Mouse (Mus musculus): Measurements from ENCODE around the gene Rab3a. TPM values are rescaled to one million over a fixed set of nuclear protein-coding genes. Genes with fewer than 3 reads are reported as not detected.

The Rab3a gene
- polyA plus RNA-seq (2015; fragmentation: Nextera tagmentation; extraction: Ambion mirVana): 9.9 and 10.0 TPM in 2 replicates

GRCm38 (mm10) chr8:70754043-70754870 is at the start of gene Rab3a:
Rab3a (plus strand) TSS chr8:70754679.

GRCm38 (mm10) chr8:70718297-70718696 is 36.2 kb upstream of the Rab3a start, which contains the start of gene Gm3336:
Gm3336 (plus strand) TSS chr8:70718543.

GRCm38 (mm10) chr8:70723486-70724210 is 30.8 kb upstream of the Rab3a start, which contains the start of gene Pde4c:
Pde4c (plus strand) TSS chr8:70723720.

GRCm38 (mm10) chr8:70760775-70761406 is 6.4 kb downstream of the Rab3a start, which contains the start of gene Mpv17l2:
Mpv17l2 (minus strand) TSS chr8:70760946.

GRCm38 (mm10) chr8:70776496-70777444 is 22.3 kb downstream of the Rab3a start, which contains the start of gene Pik3r2:
Pik3r2 (minus strand) TSS chr8:70776713.

GRCm38 (mm10) chr8:70804481-70805206 is 50.2 kb downstream of the Rab3a start, which contains the start of gene Mast3:
Mast3 (minus strand) TSS chr8:70805054.

GRCm38 (mm10) chr8:70808239-70808638 is 53.8 kb downstream of the Rab3a start, which contains the start of gene Il12rb1:
Il12rb1 (plus strand) TSS chr8:70808449.

Small RNAs within 50 kb of the gene (microRNA-seq; reads per million reads assigned to microRNA genes)
- not detected for gene Mir7240

Other genes starting within 250 kb of the Rab3a start
- gene Rex1bd, start 247.9 kb upstream of the Rab3a start, polyA plus RNA-seq (2015; fragmentation: Nextera tagmentation; extraction: Ambion mirVana): 113 and 116 TPM in 2 replicates
- 768 and 841 TPM in 2 replicates for gene Uba52, start 243.9 kb upstream of the Rab3a start, polyA plus RNA-seq (2015; fragmentation: Nextera tagmentation; extraction: Ambion mirVana)
- gene Fkbp8, start 227.0 kb upstream of the Rab3a start, polyA plus RNA-seq (2015; fragmentation: Nextera tagmentation; extraction: Ambion mirVana): 200 and 204 TPM in 2 replicates
- 53.9 and 54.6 TPM in 2 replicates for gene Kxd1, start 226.7 kb upstream of the Rab3a start, polyA plus RNA-seq (2015; fragmentation: Nextera tagmentation; extraction: Ambion mirVana)
- 11.7 and 12.5 TPM in 2 replicates for gene Ell, start 215.2 kb upstream of the Rab3a start, polyA plus RNA-seq (2015; fragmentation: Nextera tagmentation; extraction: Ambion mirVana)
- gene Isyna1, start 160.3 kb upstream of the Rab3a start, polyA plus RNA-seq (2015; fragmentation: Nextera tagmentation; extraction: Ambion mirVana): 25.1 and 27.7 TPM in 2 replicates
- 71.0 and 78.8 TPM in 2 replicates for gene Ssbp4, start 145.8 kb upstream of the Rab3a start, polyA plus RNA-seq (2015; fragmentation: Nextera tagmentation; extraction: Ambion mirVana)
- 4.4 and 6.6 TPM in 2 replicates for gene Lrrc25, start 138.5 kb upstream of the Rab3a start, polyA plus RNA-seq (2015; fragmentation: Nextera tagmentation; extraction: Ambion mirVana)
- gene Gdf15, start 122.2 kb upstream of the Rab3a start, polyA plus RNA-seq (2015; fragmentation: Nextera tagmentation; extraction: Ambion mirVana): 0.79 and 2.8 TPM in 2 replicates
- 19.2 and 24.1 TPM in 2 replicates for gene Pgpep1, start 94.3 kb upstream of the Rab3a start, polyA plus RNA-seq (2015; fragmentation: Nextera tagmentation; extraction: Ambion mirVana)
- gene Lsm4, start 81.4 kb upstream of the Rab3a start, polyA plus RNA-seq (2015; fragmentation: Nextera tagmentation; extraction: Ambion mirVana): 119 and 132 TPM in 2 replicates
- gene Jund, start 55.7 kb upstream of the Rab3a start, polyA plus RNA-seq (2015; fragmentation: Nextera tagmentation; extraction: Ambion mirVana): 41.5 and 52.0 TPM in 2 replicates
- 0.04 TPM in 1 of 2 replicates, not detected in the other for gene Iqcn, start 51.2 kb upstream of the Rab3a start, polyA plus RNA-seq (2015; fragmentation: Nextera tagmentation; extraction: Ambion mirVana)
- gene Gm3336, start 36.1 kb upstream of the Rab3a start, polyA plus RNA-seq (2015; fragmentation: Nextera tagmentation; extraction: Ambion mirVana): 0.19 and 0.20 TPM in 2 replicates
- 0.05 and 0.10 TPM in 2 replicates for gene Pde4c, start 31.0 kb upstream of the Rab3a start, polyA plus RNA-seq (2015; fragmentation: Nextera tagmentation; extraction: Ambion mirVana)
- 49.0 and 49.6 TPM in 2 replicates for gene Mpv17l2, start 6.3 kb downstream of the Rab3a start, polyA plus RNA-seq (2015; fragmentation: Nextera tagmentation; extraction: Ambion mirVana)
- gene Pik3r2, start 22.0 kb downstream of the Rab3a start, polyA plus RNA-seq (2015; fragmentation: Nextera tagmentation; extraction: Ambion mirVana): 27.2 and 27.8 TPM in 2 replicates
- gene Mast3, start 50.4 kb downstream of the Rab3a start, polyA plus RNA-seq (2015; fragmentation: Nextera tagmentation; extraction: Ambion mirVana): 4.8 and 6.3 TPM in 2 replicates
- gene Il12rb1, start 53.8 kb downstream of the Rab3a start, polyA plus RNA-seq (2015; fragmentation: Nextera tagmentation; extraction: Ambion mirVana): 0.06 TPM in 1 of 2 replicates, not detected in the other
- gene Arrdc2, start 85.0 kb downstream of the Rab3a start, polyA plus RNA-seq (2015; fragmentation: Nextera tagmentation; extraction: Ambion mirVana): 4.0 and 5.5 TPM in 2 replicates
- 1.2 and 1.4 TPM in 2 replicates for gene Kcnn1, start 108.6 kb downstream of the Rab3a start, polyA plus RNA-seq (2015; fragmentation: Nextera tagmentation; extraction: Ambion mirVana)
- 73.6 and 78.0 TPM in 2 replicates for gene Ccdc124, start 119.3 kb downstream of the Rab3a start, polyA plus RNA-seq (2015; fragmentation: Nextera tagmentation; extraction: Ambion mirVana)
- gene Slc5a5, start 138.1 kb downstream of the Rab3a start, polyA plus RNA-seq (2015; fragmentation: Nextera tagmentation; extraction: Ambion mirVana): 0.66 and 1.1 TPM in 2 replicates
- 3,897 and 4,512 TPM in 2 replicates for gene Rpl18a, start 142.7 kb downstream of the Rab3a start, polyA plus RNA-seq (2015; fragmentation: Nextera tagmentation; extraction: Ambion mirVana)
- 31.9 and 35.1 TPM in 2 replicates for gene Map1s, start 151.3 kb downstream of the Rab3a start, polyA plus RNA-seq (2015; fragmentation: Nextera tagmentation; extraction: Ambion mirVana)